Mouse (Mus musculus) CH12.LX (cell line): Measurements from ENCODE around the gene Fcna. TPM values are rescaled to one million over a fixed set of nuclear protein-coding genes. Genes with fewer than 3 reads are reported as not detected.

Experiments
- DNase-seq: peaks from one replicate; pipeline ENCODE4 v3.0.0-alpha.2; 2013; ENCODE audit errors: extremely low read depth
- H3K27ac ChIP-seq: 2 replicates; pipeline ENCODE4 v1.5.1; 2012; ENCODE audit warnings: low read depth, mild to moderate bottlenecking, control low read depth, moderate library complexity; ENCODE audit not compliant: insufficient read depth
- H3K27me3 ChIP-seq: replicated peaks from 2 replicates; pipeline ENCODE3; 2012; ENCODE audit warnings: inconsistent platforms
- H3K36me3 ChIP-seq, 2 experiments: replicated peaks in 1 of 2; 2 replicates each; pipeline versions ENCODE3 to v1.6.1; 2012; ENCODE audit warnings: inconsistent platforms in 1 of 2, low read length in 1 of 2, mild to moderate bottlenecking in 1 of 2, mixed read lengths in 1 of 2, moderate library complexity in 1 of 2; ENCODE audit not compliant: control insufficient read depth in 1 of 2, insufficient read depth in 1 of 2
- H3K4me1 ChIP-seq, 2 experiments: 2 replicates each; pipeline ENCODE4 v1.6.1; 2012; ENCODE audit warnings: inconsistent platforms in 1 of 2, moderate library complexity in 1 of 2; ENCODE audit not compliant: insufficient read depth in 2 of 2, control insufficient read depth in 1 of 2
- H3K4me2 ChIP-seq: 2 replicates; pipeline ENCODE4 v1.6.1; 2012; ENCODE audit warnings: low read depth, mild to moderate bottlenecking, control low read depth; ENCODE audit not compliant: poor library complexity, insufficient read depth, severe bottlenecking
- H3K4me3 ChIP-seq, 3 experiments: fragments of 150-350 bp in 1 of 3; sonication (generic) in 1 of 3; replicated peaks in 1 of 3; 2 replicates each; pipeline versions ENCODE3 to v1.5.1; 2011 to 2012; ENCODE audit warnings: low read depth in 2 of 3, low read length in 2 of 3, mild to moderate bottlenecking in 2 of 3, moderate library complexity in 2 of 3, control low read depth in 1 of 3, improper control_type of control experiment in 1 of 3, inconsistent platforms in 1 of 3, mixed read lengths in 1 of 3; ENCODE audit not compliant: poor library complexity in 1 of 3
- H3K79me2 ChIP-seq: replicated peaks from 2 replicates; pipeline ENCODE4 v1.6.1; 2012; ENCODE audit warnings: mild to moderate bottlenecking, moderate library complexity; ENCODE audit not compliant: control insufficient read depth, poor library complexity, insufficient read depth, severe bottlenecking; ENCODE audit errors: extremely low read depth
- H3K9ac ChIP-seq: 2 replicates; pipeline ENCODE4 v1.6.1; 2012; ENCODE audit warnings: low read depth, mild to moderate bottlenecking, control low read depth, moderate library complexity; ENCODE audit not compliant: insufficient read depth
- H3K9me3 ChIP-seq: replicated peaks from 2 replicates; pipeline ENCODE3; 2012; ENCODE audit warnings: low read length, inconsistent platforms, mixed read lengths
- BHLHE40 ChIP-seq: IDR thresholded peaks from 2 replicates; pipeline ENCODE4 v1.6.1; 2011; ENCODE audit warnings: mild to moderate bottlenecking, low read depth, low read length, improper control_type of control experiment
- CHD1 ChIP-seq: IDR thresholded peaks from 2 replicates; pipeline ENCODE4 v1.6.1; 2012; ENCODE audit warnings: low read depth, low read length, improper control_type of control experiment, inconsistent platforms
- ELF1 ChIP-seq: IDR thresholded peaks from 2 replicates; pipeline ENCODE4 v1.6.1; 2014; ENCODE audit warnings: low read depth, mild to moderate bottlenecking, inconsistent platforms, low read length, improper control_type of control experiment
- GABPA ChIP-seq: IDR thresholded peaks from 2 replicates; pipeline ENCODE4 v1.6.1; 2012; ENCODE audit warnings: low read depth, low read length, improper control_type of control experiment, inconsistent platforms; ENCODE audit not compliant: insufficient replicate concordance
- HCFC1 ChIP-seq: IDR thresholded peaks from 2 replicates; pipeline ENCODE4 v1.6.1; 2012; ENCODE audit warnings: low read depth, mild to moderate bottlenecking, inconsistent platforms, low read length, improper control_type of control experiment
- MAX ChIP-seq: IDR thresholded peaks from 2 replicates; pipeline ENCODE4 v1.6.1; 2011; ENCODE audit warnings: low read length, improper control_type of control experiment
- MEF2A ChIP-seq: IDR thresholded peaks from 2 replicates; pipeline ENCODE4 v1.6.1; 2014; ENCODE audit warnings: low read depth, mild to moderate bottlenecking, inconsistent platforms, low read length, improper control_type of control experiment, borderline replicate concordance
- MXI1 ChIP-seq: IDR thresholded peaks from 2 replicates; pipeline ENCODE4 v1.6.1; 2011; ENCODE audit warnings: mild to moderate bottlenecking, low read depth, low read length, improper control_type of control experiment
- MYC ChIP-seq: IDR thresholded peaks from 2 replicates; pipeline ENCODE4 v1.6.1; 2011; ENCODE audit warnings: low read depth, mild to moderate bottlenecking, improper control_type of control experiment, low read length
- NELFE ChIP-seq: IDR thresholded peaks from 2 replicates; pipeline ENCODE4 v1.6.1; 2011; ENCODE audit warnings: low read depth, low read length, improper control_type of control experiment
- NRF1 ChIP-seq: IDR thresholded peaks from 2 replicates; pipeline ENCODE4 v1.6.1; 2014; ENCODE audit warnings: low read depth, mild to moderate bottlenecking, inconsistent platforms, low read length, improper control_type of control experiment, moderate library complexity
- PAX5 ChIP-seq: IDR thresholded peaks from 2 replicates; pipeline ENCODE4 v1.6.1; 2012; ENCODE audit warnings: low read length, inconsistent platforms, mixed read lengths
- POLR2A ChIP-seq: IDR thresholded peaks from 2 replicates; pipeline ENCODE4 v1.6.1; 2011; ENCODE audit warnings: low read depth, mild to moderate bottlenecking, improper control_type of control experiment, low read length
- POLR2AphosphoS2 ChIP-seq: IDR thresholded peaks from 2 replicates; pipeline ENCODE4 v1.6.1; 2011; ENCODE audit warnings: low read depth, low read length, improper control_type of control experiment
- RCOR1 ChIP-seq: conservative IDR thresholded peaks from 2 replicates; pipeline ENCODE4 v1.6.1; 2012; ENCODE audit warnings: low read depth, mild to moderate bottlenecking, inconsistent platforms, low read length, improper control_type of control experiment
- SIN3A ChIP-seq: IDR thresholded peaks from 2 replicates; pipeline ENCODE4 v1.6.1; 2012; ENCODE audit warnings: low read length, improper control_type of control experiment, inconsistent platforms
- SMC3 ChIP-seq: IDR thresholded peaks from 2 replicates; pipeline ENCODE4 v1.6.1; 2011; ENCODE audit warnings: low read depth, low read length, improper control_type of control experiment
- TBP ChIP-seq: conservative IDR thresholded peaks from 2 replicates; pipeline ENCODE4 v1.6.1; 2011; ENCODE audit warnings: low read depth, low read length, improper control_type of control experiment
- UBTF ChIP-seq: IDR thresholded peaks from 2 replicates; pipeline ENCODE4 v1.6.1; 2012; ENCODE audit warnings: low read depth, mild to moderate bottlenecking, inconsistent platforms, low read length, improper control_type of control experiment, moderate library complexity
- USF1 ChIP-seq: IDR thresholded peaks from 2 replicates; pipeline ENCODE4 v1.6.1; 2014; ENCODE audit warnings: low read depth, mild to moderate bottlenecking, inconsistent platforms, low read length, improper control_type of control experiment
- ZMIZ1 ChIP-seq: IDR thresholded peaks from 2 replicates; pipeline ENCODE4 v1.6.1; 2012; ENCODE audit warnings: low read depth, mild to moderate bottlenecking, inconsistent platforms, low read length, improper control_type of control experiment
- ZNF384 ChIP-seq: IDR thresholded peaks from 2 replicates; pipeline ENCODE4 v1.6.1; 2012; ENCODE audit warnings: low read depth, low read length, improper control_type of control experiment, inconsistent platforms
- dilution Hi-C: fragments of 300-500 bp; cut with MboI; formaldehyde crosslinking; loops from 2 replicates; pipeline ENCODE4 v1.14.3; 2020; ENCODE audit warnings: low sequenced_read_pairs; ENCODE audit not compliant: extremely low pct_unique_long_range_greater_than_20kb, extremely low pct_ligation_motif_present
- in situ Hi-C: fragments of 300-500 bp; cut with MboI; formaldehyde crosslinking; loops from 3 replicates; pipeline ENCODE4 v1.14.3; 2019; ENCODE audit warnings: low sequenced_read_pairs, low pct_ligation_motif_present, low pct_unique_long_range_greater_than_20kb, mixed read lengths
- polyA plus RNA-seq: library from polyadenylated mRNA; unstranded; fragments of >175 nt; gene quantifications from 2 replicates; pipeline ENCODE4 v1.2.1, GENCODE M21; 2012; ENCODE audit warnings: low read depth; ENCODE audit not compliant: insufficient read length
- total RNA-seq, 2 experiments: library from RNA; depleted of rRNA; stranded (reverse); fragments of 300-350 nt in 1 of 2; fragments of >200 nt in 1 of 2; gene quantifications; 2 replicates each; pipeline ENCODE4 v1.2.3; 2012 to 2014

The Fcna gene
- total and polyA plus RNA-seq, 3 experiments: not detected

- Histone ChIP-seq H3K4me1 (peaks cover 15 to 20% of the 10 kb centered on the region in 2 experiments; a peak in 3 of 4 replicates), H3K36me3 (no peaks in the 10 kb centered on the region), H3K4me2 (no peak overlapping the region), H3K27ac (no peak overlapping the region), H3K4me3 (no peak overlapping the region)
- in situ Hi-C loops: no loop called here
- DNase-seq: no peak
- TF ChIP-seq POLR2A: no peak
- TF ChIP-seq PAX5: no peak
- no peak for TF ChIP-seq GABPA
- TF ChIP-seq SMC3: no peak
- TF ChIP-seq TBP: no peak
- TF ChIP-seq BHLHE40: no peak
- no peak for TF ChIP-seq CHD1
- TF ChIP-seq MEF2A: no peak
- no peak for TF ChIP-seq UBTF
- TF ChIP-seq, all 38 proteins: peak for 0
- dilution Hi-C loops: no loop called here
- no peak overlapping the region for H3K9ac ChIP-seq
- H3K27me3 ChIP-seq: peaks cover 36% of the 10 kb centered on the region
- no peaks in the 10 kb centered on the region for H3K79me2 ChIP-seq
- no peaks in the 10 kb centered on the region for H3K9me3 ChIP-seq
Measured at GRCm38 (mm10) chr2:25657246-25657645, 29.4 kb upstream of the Fcna start.

DNA sequence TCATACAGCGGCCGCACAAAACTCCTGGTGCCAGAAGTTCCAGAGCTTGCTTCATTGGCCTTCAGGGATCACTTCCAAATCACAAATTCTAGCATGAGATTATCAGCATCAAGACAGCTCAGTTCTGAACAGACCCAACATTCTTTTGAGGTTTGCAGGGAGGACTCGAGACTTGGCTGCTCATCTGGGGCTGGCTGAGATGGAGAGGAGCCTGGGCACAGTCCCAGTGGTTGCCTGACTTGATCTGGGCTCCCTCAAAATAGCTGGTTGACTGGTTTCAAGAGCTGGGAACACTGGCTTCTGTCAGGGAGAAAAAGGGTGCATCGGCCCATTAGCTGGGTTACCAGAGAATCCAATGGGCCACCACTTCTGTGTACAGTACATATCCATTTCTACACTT lies 28.9 kb upstream of the Fcna start:
- DNase-seq: no peak

More for the DNA sequence above, 28.9 kb upstream of the Fcna start:
- H3K9ac ChIP-seq: no peak overlapping the region
- no peaks in the 10 kb centered on the region for H3K36me3 ChIP-seq
- H3K9me3 ChIP-seq: no peaks in the 10 kb centered on the region
- no peak overlapping the region for H3K4me3 ChIP-seq
- in situ Hi-C loops: no loop called here
- TF ChIP-seq MXI1: no peak
- no peak for TF ChIP-seq MAX
- TF ChIP-seq POLR2A: no peak
- no peak for TF ChIP-seq SMC3
- TF ChIP-seq TBP: no peak
- TF ChIP-seq PAX5: no peak
- no peak for TF ChIP-seq ZMIZ1
- no peak for TF ChIP-seq HCFC1
- no peak for TF ChIP-seq NELFE
- no peak for TF ChIP-seq MYC
- TF ChIP-seq RCOR1: no peak
- no peak for TF ChIP-seq ELF1
- no peak for TF ChIP-seq NRF1
- TF ChIP-seq SIN3A: no peak
- no peak for TF ChIP-seq ZNF384
- TF ChIP-seq USF1: no peak
- TF ChIP-seq BHLHE40: no peak
- TF ChIP-seq POLR2AphosphoS2: no peak
- H3K4me2 ChIP-seq: no peak overlapping the region
- dilution Hi-C loops: no loop called here
- H3K27ac ChIP-seq: no peak overlapping the region
- H3K79me2 ChIP-seq: no peaks in the 10 kb centered on the region
- H3K4me1 ChIP-seq: peaks cover 15 to 20% of the 10 kb centered on the region in 2 experiments; a peak in 3 of 4 replicates
- peaks cover 38% of the 10 kb centered on the region for H3K27me3 ChIP-seq
